Comparison of ENCODE assay signal across 23 mouse cellular contexts in the genomic region with DNA sequence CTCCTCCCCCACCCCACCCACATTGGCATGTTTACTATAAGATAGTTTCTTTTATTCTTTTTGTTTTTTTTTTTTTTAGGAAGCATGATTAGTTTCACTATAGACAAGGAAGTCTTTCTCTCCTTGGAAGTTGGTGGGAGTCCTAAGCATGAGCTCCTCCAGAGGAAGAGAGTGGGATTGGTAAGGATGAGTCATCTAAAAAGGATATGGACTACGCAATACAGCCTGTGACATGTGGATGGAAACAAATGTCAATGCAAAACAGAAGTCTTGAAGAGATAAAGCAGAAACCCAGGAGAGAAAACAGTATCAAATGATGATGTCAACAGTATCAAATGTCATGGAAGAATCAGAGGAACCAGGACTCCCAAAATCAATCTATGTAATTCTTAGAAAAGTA. TPM values are rescaled to one million over a fixed set of nuclear protein-coding genes. Genes with fewer than 3 reads are reported as not detected.
DNase-seq lines count a peak whose midpoint lies in the region; ATAC-seq and TF ChIP-seq lines count a peak whose summit lies in the region.
"Had no signal": no experiment of that assay in that cellular context is flagged by ENCODE, and none has a peak within 500 bp of the region (broad histone marks: within the 10 kb centered on the region; RNA-seq: fewer than 3 reads in every experiment).

No protein-coding gene starts in this region.

- H3K4me3 ChIP-seq in heart, postnatal 0 days (ENCODE audit: low read depth, low read length) = no peak overlapping the region
- H3K4me3 ChIP-seq in limb, embryonic 10.5 days = no peak overlapping the region
- H3K4me3 ChIP-seq: embryonic facial prominence, embryonic 10.5 days; embryonic facial prominence, embryonic 12.5 days; forebrain, embryonic 13.5 days; forebrain, embryonic 15.5 days had no signal

- no peak for ATAC-seq in heart, postnatal 0 days (ENCODE audit: insufficient read depth, low read depth)
- ATAC-seq in granulocyte monocyte progenitor cell, adult 5-6 weeks (replicated peaks; ENCODE audit: poor library complexity, severe bottlenecking) = no peak
- ATAC-seq: CD4-positive, CD25-positive, alpha-beta regulatory T cell, adult 4 months; forebrain, embryonic 13.5 days; forebrain, embryonic 15.5 days; forebrain, postnatal 0 days had no signal

- no peaks in the 10 kb centered on the region for H3K27me3 ChIP-seq in heart, postnatal 0 days (ENCODE audit: control insufficient read depth, insufficient read depth, low read length)
- no peaks in the 10 kb centered on the region for H3K27me3 ChIP-seq in limb, embryonic 10.5 days (ENCODE audit: low read depth, poor library complexity, severe bottlenecking)
- H3K27me3 ChIP-seq: CH12.LX; embryonic facial prominence, embryonic 12.5 days; forebrain, embryonic 13.5 days; forebrain, embryonic 15.5 days had no signal

- no peaks in the 10 kb centered on the region for H3K36me3 ChIP-seq in heart, postnatal 0 days (replicated peaks; ENCODE audit: control insufficient read depth, insufficient read depth, low read length)
- no peaks in the 10 kb centered on the region for H3K36me3 ChIP-seq in limb, embryonic 10.5 days
- H3K36me3 ChIP-seq: embryonic facial prominence, embryonic 10.5 days; embryonic facial prominence, embryonic 12.5 days; forebrain, embryonic 15.5 days; G1E had no signal

- no peak overlapping the region for H3K9ac ChIP-seq in heart, postnatal 0 days (replicated peaks; ENCODE audit: low read depth, low read length)
- H3K9ac ChIP-seq: embryonic facial prominence, embryonic 12.5 days; forebrain, embryonic 13.5 days; forebrain, embryonic 15.5 days; forebrain, postnatal 0 days had no signal

- DNase-seq in heart, postnatal 0 days (ENCODE audit: low spot score) = peak; percentile 24
- DNase-seq in heart, adult 9 months (ENCODE audit: low spot score in 2 of 2) = no peak
- DNase-seq in 416B (ENCODE audit: low read depth) (peak; percentile 3), NIH3T3 (ENCODE audit: low read depth) (peak; percentile 42)
- no peak for DNase-seq in cerebellum, adult 11-12 months
- DNase-seq in limb, embryonic 10.5 days (ENCODE audit: low spot score) = no peak
- DNase-seq: adrenal gland, adult 2 months; adrenal gland, postnatal 10 days; adrenal gland, postnatal 25 days; cerebellum, adult 11 months; cerebellum, adult 2 months; cerebellum, adult 9-10 months; cerebellum, postnatal 10 days; cerebellum, postnatal 25 days; forebrain, postnatal 0 days had no signal

- H3K4me2 ChIP-seq in heart, postnatal 0 days (ENCODE audit: low read depth, low read length) = no peak overlapping the region
- H3K4me2 ChIP-seq: embryonic facial prominence, embryonic 12.5 days; forebrain, embryonic 13.5 days; forebrain, embryonic 15.5 days had no signal

- H3K9me3 ChIP-seq in heart, postnatal 0 days (replicated peaks; ENCODE audit: control insufficient read depth, low read length) = no peaks in the 10 kb centered on the region
- no peaks in the 10 kb centered on the region for H3K9me3 ChIP-seq in limb, embryonic 10.5 days (replicated peaks)
- H3K9me3 ChIP-seq: embryonic facial prominence, embryonic 10.5 days; embryonic facial prominence, embryonic 12.5 days; forebrain, embryonic 13.5 days; forebrain, embryonic 15.5 days had no signal

- no peak for TF ChIP-seq CTCF in heart, postnatal 0 days (IDR thresholded peaks at IDR 0.05; ENCODE audit: low read depth)

- TF ChIP-seq EP300 in heart, postnatal 0 days (IDR thresholded peaks at IDR 0.05; ENCODE audit: low read depth) = no peak

- H3K27ac ChIP-seq in heart, postnatal 0 days (ENCODE audit: low read depth) = no peak overlapping the region
- H3K27ac ChIP-seq in limb, embryonic 10.5 days = no peak overlapping the region
- H3K27ac ChIP-seq: embryonic facial prominence, embryonic 10.5 days; embryonic facial prominence, embryonic 12.5 days; forebrain, embryonic 13.5 days; forebrain, embryonic 15.5 days had no signal

- H3K4me1 ChIP-seq in heart, postnatal 0 days (ENCODE audit: control insufficient read depth, insufficient read depth) = no peaks in the 10 kb centered on the region
- H3K4me1 ChIP-seq in limb, embryonic 10.5 days = peaks cover 3% of the 10 kb centered on the region; the same call in 1 of the 2 replicates
- H3K4me1 ChIP-seq: embryonic facial prominence, embryonic 12.5 days had no signal

- 76% methylated on average over 1 of the region's 1 CpGs for WGBS in heart, postnatal 0 days
- 86% methylated on average over 1 of the region's 1 CpGs for WGBS in limb, embryonic 10.5 days

RNA-seq across cellular contexts. Expression of a gene that starts 18.1 kb away (rescaled TPM):
- 4.9 and 7.7 TPM in 2 replicates for total RNA-seq in heart, postnatal 0 days (2014; rRNA removed; ENCODE audit: low replicate concordance)
- polyA plus RNA-seq in heart, postnatal 0 days (2015; fragmentation: Nextera tagmentation; extraction: Ambion mirVana) = 1.4 and 2.0 TPM in 2 replicates
- 0.93 and 1.2 TPM in 2 replicates for polyA plus RNA-seq in limb, embryonic 10.5 days (2016; fragmentation: Nextera tagmentation; extraction: Ambion mirVana)
- total RNA-seq in granulocyte monocyte progenitor cell, adult 5-6 weeks (2014; fragmentation: Nextera tagmentation) = not detected in 2 replicates
- total RNA-seq in granulocyte monocyte progenitor cell, adult 5-6 weeks (2017) = not detected in 2 replicates
- polyA plus RNA-seq: G1E had no signal

Comparison
In these comparisons a context has a peak if more than half of its experiments do, and no peak if none do; other contexts are left out.
1. DNase-seq: peak in heart, postnatal 0 days (single experiment), 416B (single experiment) and NIH3T3 (single experiment); none in heart, adult 9 months (0 of 2), cerebellum, adult 11-12 months (single experiment) and limb, embryonic 10.5 days (single experiment).